Mouse (Mus musculus): ENCODE measurements at regions not wholly inside any gene's neighbourhood (a gene's known extent, or its start where the extent isn't known, plus 50 kb on each side); places are given as distances from the start of the nearest gene placed in this dataset.

GRCm38 (mm10) chr7:71541467-71541866, 190.2 kb upstream of the Gm10295 start:
- no peak overlapping the region for H3K4me3 ChIP-seq
- no peak overlapping the region for H3K4me2 ChIP-seq
- ATAC-seq (ENCODE audit: borderline replicate concordance, extremely low read depth, low FRiP score, low TSS enrichment): no peak
- H3K9ac ChIP-seq: no peak overlapping the region
- H3K27me3 ChIP-seq: no peaks in the 10 kb centered on the region
- no peaks in the 10 kb centered on the region for H3K9me3 ChIP-seq
- 59% methylated on average over 2 of the region's 2 CpGs for WGBS
- no peaks in the 10 kb centered on the region for H3K36me3 ChIP-seq
- H3K4me1 ChIP-seq: no peaks in the 10 kb centered on the region
- no peak overlapping the region for H3K27ac ChIP-seq

GRCm38 (mm10) chr7:71533109-71533508, 181.8 kb upstream of the Gm10295 start:
- Histone ChIP-seq H3K4me3 (no peak overlapping the region), H3K9me3 (no peaks in the 10 kb centered on the region), H3K27ac (peak overlapping the region; percentile 52; the same call in 1 of the 2 replicates), H3K36me3 (no peaks in the 10 kb centered on the region), H3K4me1 (peaks cover 20% of the 10 kb centered on the region; the same call in 1 of the 2 replicates), H3K9ac (no peak overlapping the region), H3K4me2 (no peak overlapping the region), H3K27me3 (no peaks in the 10 kb centered on the region)
- WGBS: 18% methylated on average over 5 of the region's 5 CpGs
- peak; percentile 69; the same call in 1 of the 2 replicates for ATAC-seq (ENCODE audit: borderline replicate concordance, extremely low read depth, low FRiP score, low TSS enrichment)

DNA sequence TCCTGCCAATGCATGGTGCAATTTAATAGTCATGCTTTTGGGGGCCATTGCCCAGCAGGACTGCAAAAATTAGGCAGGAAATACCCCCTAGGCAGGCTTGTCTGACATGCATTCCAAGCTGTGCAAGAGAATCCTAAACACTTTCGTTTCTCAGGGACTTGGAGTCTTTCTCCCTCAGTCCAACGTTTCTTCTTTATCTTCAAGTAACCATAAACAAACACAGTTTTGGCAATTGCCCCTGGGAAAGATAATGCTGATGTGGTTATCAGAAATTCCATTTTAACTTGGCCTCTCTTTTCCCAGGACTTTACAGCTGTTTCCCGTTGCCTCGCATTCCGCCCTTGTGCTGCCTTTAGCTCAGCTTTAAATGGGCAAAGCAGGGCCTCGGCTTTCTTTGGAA, 180.2 kb upstream of the Gm10295 start:
- no peak overlapping the region for H3K4me2 ChIP-seq
- no peak overlapping the region for H3K9ac ChIP-seq
- H3K4me1 ChIP-seq: peaks cover 20% of the 10 kb centered on the region; the same call in 1 of the 2 replicates
- WGBS: 10% methylated on average over 6 of the region's 6 CpGs
- no peak overlapping the region for H3K4me3 ChIP-seq
- ATAC-seq (ENCODE audit: borderline replicate concordance, extremely low read depth, low FRiP score, low TSS enrichment): peak; percentile 86; the same call in 1 of the 2 replicates
- no peaks in the 10 kb centered on the region for H3K9me3 ChIP-seq
- no peaks in the 10 kb centered on the region for H3K27me3 ChIP-seq
- peak overlapping the region; percentile 81 for H3K27ac ChIP-seq
- no peaks in the 10 kb centered on the region for H3K36me3 ChIP-seq

GRCm38 (mm10) chr7:71530922-71531321, 179.6 kb upstream of the Gm10295 start:
- Histone ChIP-seq H3K9ac (no peak overlapping the region), H3K4me2 (no peak overlapping the region), H3K27ac (peak overlapping the region; percentile 81), H3K4me3 (no peak overlapping the region), H3K4me1 (peaks cover 20% of the 10 kb centered on the region; the same call in 1 of the 2 replicates), H3K36me3 (no peaks in the 10 kb centered on the region), H3K9me3 (no peaks in the 10 kb centered on the region), H3K27me3 (no peaks in the 10 kb centered on the region)
- 63% methylated on average over 4 of the region's 4 CpGs for WGBS
- ATAC-seq (ENCODE audit: borderline replicate concordance, extremely low read depth, low FRiP score, low TSS enrichment): no peak

DNA sequence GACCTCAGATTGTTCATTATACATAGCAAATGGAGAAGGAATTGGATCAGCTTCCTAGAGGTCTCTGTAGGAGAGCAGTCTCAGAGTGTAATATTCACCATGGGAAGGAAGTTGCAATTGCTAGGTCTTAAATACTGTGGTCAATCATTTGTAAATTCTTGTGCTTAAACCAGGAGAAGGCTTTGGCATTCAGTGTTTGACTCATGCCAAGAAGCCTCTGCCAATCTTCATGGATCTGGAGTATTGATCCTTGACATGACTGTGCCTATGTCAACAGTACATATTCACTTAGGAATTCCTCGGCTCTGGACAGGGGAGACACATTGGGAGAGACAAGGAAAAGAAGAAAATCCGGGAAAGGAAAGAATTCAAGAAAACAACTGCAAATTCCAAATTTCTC, 174.9 kb upstream of the Gm10295 start:
- ATAC-seq (ENCODE audit: borderline replicate concordance, extremely low read depth, low FRiP score, low TSS enrichment): no peak
- no peak overlapping the region for H3K9ac ChIP-seq
- H3K36me3 ChIP-seq: no peaks in the 10 kb centered on the region
- H3K27me3 ChIP-seq: no peaks in the 10 kb centered on the region
- WGBS: 69% methylated on average over 2 of the region's 2 CpGs
- no peaks in the 10 kb centered on the region for H3K9me3 ChIP-seq
- H3K27ac ChIP-seq: no peak overlapping the region
- H3K4me1 ChIP-seq: peaks cover 6% of the 10 kb centered on the region; the same call in 1 of the 2 replicates
- no peak overlapping the region for H3K4me3 ChIP-seq
- H3K4me2 ChIP-seq: no peak overlapping the region

DNA sequence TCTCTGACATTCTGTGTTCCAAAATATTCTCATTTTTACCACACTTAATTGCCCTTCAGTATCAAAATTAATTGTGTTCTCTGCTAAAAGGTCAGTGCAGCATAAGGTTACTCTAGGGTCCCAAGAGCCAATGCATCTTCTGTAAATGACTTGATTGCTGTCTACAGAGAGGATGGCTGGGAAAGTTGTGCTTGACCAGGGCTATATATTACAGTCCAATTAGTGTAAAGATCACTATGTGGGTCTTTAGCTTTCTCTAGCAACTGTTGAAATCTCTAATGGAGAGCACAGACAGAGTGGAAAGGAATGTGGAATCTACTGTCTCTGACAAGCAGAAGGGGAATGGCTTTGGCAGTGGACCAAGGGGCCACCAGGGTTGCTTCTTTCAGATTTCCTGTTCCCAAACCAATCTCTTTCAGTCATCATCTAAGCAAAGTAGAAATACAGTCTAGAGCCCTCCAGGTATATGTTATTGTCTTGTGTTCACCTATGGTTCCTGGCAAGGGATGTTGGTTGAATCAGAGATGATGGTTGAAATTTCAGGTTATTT, 173.4 kb upstream of the Gm10295 start:
- no peaks in the 10 kb centered on the region for H3K27me3 ChIP-seq
- 0 out of 2 replicates have a peak, but pooled peaks cover 3% of the 10 kb centered on the region for H3K4me1 ChIP-seq
- H3K4me2 ChIP-seq: no peak overlapping the region
- no peak overlapping the region for H3K4me3 ChIP-seq
- H3K9ac ChIP-seq: no peak overlapping the region
- H3K9me3 ChIP-seq: no peaks in the 10 kb centered on the region
- H3K27ac ChIP-seq: no peak overlapping the region
- ATAC-seq (ENCODE audit: borderline replicate concordance, extremely low read depth, low FRiP score, low TSS enrichment): no peak
- no peaks in the 10 kb centered on the region for H3K36me3 ChIP-seq

- H3K9ac ChIP-seq: no peak overlapping the region
- H3K4me1 ChIP-seq: no peaks in the 10 kb centered on the region
- no peaks in the 10 kb centered on the region for H3K9me3 ChIP-seq
- H3K4me2 ChIP-seq: no peak overlapping the region
- H3K27ac ChIP-seq: no peak overlapping the region
- no peaks in the 10 kb centered on the region for H3K36me3 ChIP-seq
- H3K27me3 ChIP-seq: no peaks in the 10 kb centered on the region
- H3K4me3 ChIP-seq: no peak overlapping the region
- WGBS: 58% methylated on average over 2 of the region's 2 CpGs
- ATAC-seq (ENCODE audit: borderline replicate concordance, extremely low read depth, low FRiP score, low TSS enrichment): no peak
These were observed 172.8 kb upstream of the Gm10295 start for GRCm38 (mm10) chr7:71524119-71524518.

- no peak for ATAC-seq (ENCODE audit: borderline replicate concordance, extremely low read depth, low FRiP score, low TSS enrichment)
- Histone ChIP-seq H3K4me2 (no peak overlapping the region), H3K9me3 (no peaks in the 10 kb centered on the region), H3K27ac (no peak overlapping the region), H3K36me3 (no peaks in the 10 kb centered on the region), H3K4me3 (no peak overlapping the region), H3K4me1 (no peaks in the 10 kb centered on the region), H3K9ac (no peak overlapping the region), H3K27me3 (no peaks in the 10 kb centered on the region)
- WGBS: 76% methylated on average over 3 of the region's 3 CpGs
These were observed 156.1 kb upstream of the Gm10295 start for GRCm38 (mm10) chr7:71507379-71507778.

DNA sequence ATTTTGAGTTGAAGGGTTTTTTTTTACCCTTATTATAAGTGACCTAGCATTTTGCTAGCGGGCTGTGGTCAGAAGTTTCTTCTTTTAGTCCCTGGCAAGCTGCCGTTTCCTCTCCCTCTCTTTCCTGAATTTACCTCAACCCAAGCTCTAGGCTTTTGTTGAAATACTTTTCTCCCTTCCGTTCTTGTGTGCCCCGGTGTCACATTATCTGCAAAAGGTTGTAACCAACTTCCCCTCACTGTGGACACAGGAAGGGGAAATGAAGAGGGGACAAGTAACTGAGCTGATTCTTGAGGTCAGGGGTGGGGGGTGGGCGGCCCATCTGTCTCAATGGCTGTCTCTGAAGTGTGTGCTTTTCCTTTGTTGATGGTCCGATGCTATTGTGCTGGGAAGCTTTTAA, 149.4 kb upstream of the Gm10295 start:
- H3K9me3 ChIP-seq: no peaks in the 10 kb centered on the region
- WGBS: 31% methylated on average over 6 of the region's 6 CpGs
- no peaks in the 10 kb centered on the region for H3K36me3 ChIP-seq
- H3K4me1 ChIP-seq: peaks cover 15% of the 10 kb centered on the region
- no peak overlapping the region for H3K9ac ChIP-seq
- no peaks in the 10 kb centered on the region for H3K27me3 ChIP-seq
- H3K27ac ChIP-seq: no peak overlapping the region
- ATAC-seq (ENCODE audit: borderline replicate concordance, extremely low read depth, low FRiP score, low TSS enrichment): 0 out of 2 replicates have a peak, but pooled peaks have one; percentile 39
- H3K4me3 ChIP-seq: no peak overlapping the region
- no peak overlapping the region for H3K4me2 ChIP-seq

- Histone ChIP-seq H3K27ac (no peak overlapping the region), H3K4me1 (peaks cover 15% of the 10 kb centered on the region), H3K4me2 (peak overlapping the region; percentile 6; the same call in 1 of the 2 replicates), H3K36me3 (no peaks in the 10 kb centered on the region), H3K9ac (no peak overlapping the region), H3K9me3 (no peaks in the 10 kb centered on the region), H3K4me3 (no peak overlapping the region), H3K27me3 (no peaks in the 10 kb centered on the region)
- WGBS: 34% methylated on average over 7 of the region's 7 CpGs
- ATAC-seq (ENCODE audit: borderline replicate concordance, extremely low read depth, low FRiP score, low TSS enrichment): no peak
These were observed 146.8 kb upstream of the Gm10295 start for GRCm38 (mm10) chr7:71498123-71498522.

DNA sequence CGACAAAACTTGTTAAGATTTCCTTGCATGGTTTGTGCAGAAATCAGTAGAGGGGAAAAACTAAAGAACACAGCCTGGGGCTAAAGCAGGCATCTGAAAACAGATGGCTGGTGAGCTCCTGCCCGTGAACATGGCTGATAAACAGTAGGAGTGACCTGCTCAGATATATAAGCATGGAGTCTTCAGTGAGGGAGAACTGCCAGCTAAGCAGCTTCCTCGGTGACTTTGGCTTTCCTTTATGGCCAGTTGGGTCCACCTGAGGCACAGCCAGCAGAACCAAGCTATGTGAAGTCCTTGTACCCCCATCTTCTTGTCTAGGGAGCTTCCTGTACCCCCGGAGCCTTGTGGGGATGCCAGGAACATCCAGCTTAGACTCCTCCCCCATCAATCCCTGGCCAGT, 139.8 kb upstream of the Gm10295 start:
- ATAC-seq (ENCODE audit: borderline replicate concordance, extremely low read depth, low FRiP score, low TSS enrichment): no peak
- no peaks in the 10 kb centered on the region for H3K36me3 ChIP-seq
- 68% methylated on average over 4 of the region's 4 CpGs for WGBS
- no peaks in the 10 kb centered on the region for H3K4me1 ChIP-seq
- H3K9me3 ChIP-seq: no peaks in the 10 kb centered on the region
- no peak overlapping the region for H3K4me3 ChIP-seq
- no peak overlapping the region for H3K27ac ChIP-seq
- no peak overlapping the region for H3K9ac ChIP-seq
- H3K27me3 ChIP-seq: no peaks in the 10 kb centered on the region
- H3K4me2 ChIP-seq: no peak overlapping the region

DNA sequence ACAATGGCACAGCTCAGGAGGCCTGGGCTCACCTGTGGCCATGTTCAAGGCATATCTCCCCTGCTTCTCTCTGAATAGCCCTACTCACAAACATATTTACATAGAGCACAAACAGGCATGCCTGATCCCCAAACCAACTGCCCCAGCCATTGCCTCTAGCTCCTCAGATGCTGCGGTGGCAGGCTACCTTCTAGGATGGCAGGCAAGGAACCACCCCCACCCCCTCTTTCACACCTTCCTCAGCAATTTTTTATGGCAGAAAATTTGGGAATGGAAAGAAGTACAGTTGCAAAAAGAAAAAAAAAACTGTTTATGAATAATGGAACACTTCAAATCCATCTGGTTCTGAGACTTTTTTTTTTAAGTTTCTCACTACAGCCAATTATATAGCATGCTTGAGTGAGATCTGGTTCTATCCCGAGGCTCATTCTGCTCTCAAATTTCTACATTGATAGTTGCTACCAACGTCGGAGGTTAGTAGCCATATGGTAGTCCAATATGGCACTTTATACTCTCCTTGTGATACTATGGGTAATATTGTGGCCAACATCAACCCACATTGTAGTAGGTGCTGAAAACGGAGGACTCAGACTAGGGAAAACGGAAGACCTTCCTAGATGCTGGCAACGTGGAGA, 136.8 kb upstream of the Gm10295 start:
- Histone ChIP-seq H3K9me3 (no peaks in the 10 kb centered on the region), H3K36me3 (no peaks in the 10 kb centered on the region), H3K4me2 (no peak overlapping the region), H3K27ac (no peak overlapping the region), H3K4me3 (no peak overlapping the region), H3K9ac (no peak overlapping the region), H3K27me3 (no peaks in the 10 kb centered on the region), H3K4me1 (no peaks in the 10 kb centered on the region)
- 89% methylated on average over 7 of the region's 7 CpGs for WGBS
- ATAC-seq (ENCODE audit: borderline replicate concordance, extremely low read depth, low FRiP score, low TSS enrichment): no peak

Data from lung, embryonic 15.5 days (tissue).